Mouse (Mus musculus) T-cell, adult 2 months (primary cell): ENCODE measurements around the gene Plekhg3.

ENCODE experiments used
- DNase-seq: peaks from one replicate; pipeline ENCODE4 v3.0.0; 2022; ENCODE audit warnings: low spot score

Plekhg3 gene

DNA sequence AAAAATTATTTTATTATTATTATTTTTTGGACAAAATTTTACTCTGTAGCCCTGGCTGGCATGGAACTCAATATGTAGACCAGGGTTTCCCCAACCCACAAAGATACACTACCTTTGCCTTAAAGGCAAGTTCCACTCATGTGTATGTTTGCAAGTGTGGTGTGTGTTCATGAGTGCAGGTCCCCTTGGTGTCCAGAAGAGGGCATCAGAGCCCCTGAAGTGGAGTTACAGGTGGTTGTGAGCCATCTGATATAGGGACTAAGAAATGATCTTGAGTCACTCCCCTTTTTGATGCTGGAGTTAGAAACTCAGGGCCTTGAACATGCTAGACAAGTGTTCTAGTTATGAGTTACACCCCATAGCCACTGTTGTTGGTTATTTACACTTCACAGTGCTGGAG, 54.3 kb downstream of the Plekhg3 start:
- no peak for DNase-seq

- DNase-seq: no peak
Observed at GRCm38 (mm10) chr12:76587357-76587756, 56.7 kb downstream of the Plekhg3 start.

DNA sequence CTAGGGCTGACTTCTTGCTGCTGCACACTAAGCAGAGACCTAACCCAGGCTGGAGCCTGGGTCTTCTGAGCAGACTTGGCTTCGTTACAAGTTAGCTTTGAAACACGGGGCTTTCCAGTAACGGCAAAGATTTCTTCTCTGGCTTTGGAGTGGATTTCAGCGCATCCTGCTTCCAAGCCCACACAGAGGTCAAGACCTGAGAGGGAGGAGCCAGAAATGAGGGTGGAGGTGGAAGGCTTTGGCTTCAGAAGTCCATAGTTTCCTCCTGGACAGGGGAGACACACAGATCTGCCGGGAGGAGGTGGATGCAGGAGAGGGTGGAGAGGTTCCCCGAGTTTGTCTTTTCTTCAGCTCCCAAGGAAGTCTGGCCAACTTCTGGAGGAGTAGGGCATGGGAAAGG, 58.8 kb downstream of the Plekhg3 start:
- DNase-seq: no peak

DNA sequence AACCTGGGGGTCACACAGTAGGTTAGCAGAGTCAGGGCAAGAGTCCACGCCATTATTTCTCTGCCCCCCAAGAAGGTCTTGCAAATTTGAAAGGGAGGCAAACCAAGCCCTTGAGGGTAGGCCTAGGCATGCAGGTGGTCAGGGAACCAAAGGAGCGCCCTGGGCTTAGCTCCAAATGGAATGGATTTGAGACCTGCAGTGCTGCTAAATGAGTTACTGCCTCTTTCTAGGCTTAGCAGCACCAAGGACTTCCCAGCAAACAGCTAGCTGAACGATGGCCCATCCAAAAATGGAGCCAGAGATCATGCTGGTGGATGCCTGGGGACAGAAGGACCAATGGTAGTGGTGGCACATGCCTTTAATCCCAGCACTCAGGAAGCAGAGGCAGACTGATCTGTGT, 60.3 kb downstream of the Plekhg3 start:
- no peak for DNase-seq

DNA sequence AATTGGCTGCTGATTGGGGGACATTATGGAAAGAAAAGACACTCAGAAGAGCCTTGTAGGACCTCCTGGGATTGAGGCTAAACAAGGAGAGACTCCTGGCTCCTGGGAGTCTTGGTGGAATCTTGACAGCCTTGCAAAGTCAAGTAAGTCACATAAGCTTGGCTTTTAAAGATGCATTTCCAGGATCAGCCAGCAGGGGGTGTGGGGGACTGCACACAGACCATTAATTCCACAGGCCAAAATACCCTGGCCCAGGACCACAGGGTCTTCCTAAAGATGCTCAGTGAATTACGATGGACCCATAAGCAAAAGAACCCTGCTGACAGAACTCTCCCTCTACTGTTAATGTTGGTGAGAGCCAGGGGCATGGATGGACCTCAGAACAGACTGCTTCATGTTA, 61.5 kb downstream of the Plekhg3 start:
- DNase-seq: peak; percentile 16

GRCm38 (mm10) chr12:76593254-76593653, 62.6 kb downstream of the Plekhg3 start:
- DNase-seq: no peak

GRCm38 (mm10) chr12:76593839-76594322, 63.2 kb downstream of the Plekhg3 start:
- DNase-seq: peak; percentile 20

GRCm38 (mm10) chr12:76594556-76594955, 63.9 kb downstream of the Plekhg3 start:
- DNase-seq: no peak

DNA sequence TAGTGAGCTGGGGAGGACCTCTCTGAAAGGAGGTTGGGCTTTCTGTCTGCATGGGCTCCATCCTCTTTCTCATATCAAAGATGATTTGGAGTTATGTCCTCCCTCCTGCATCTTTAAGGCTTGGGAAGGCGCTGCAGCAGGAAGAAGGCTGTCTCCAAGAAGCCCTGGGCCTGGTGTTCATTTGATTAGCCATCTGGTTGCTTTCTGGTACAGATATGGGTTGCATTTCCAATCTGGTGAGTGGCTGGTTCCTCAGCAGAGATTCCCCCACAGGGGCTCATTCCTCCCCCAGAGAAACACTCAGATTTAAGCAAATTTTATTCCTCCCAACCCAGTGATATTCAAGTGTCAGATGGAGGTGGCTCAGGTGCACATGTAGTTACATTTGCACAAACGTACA, 65.1 kb downstream of the Plekhg3 start:
- DNase-seq: no peak

- peak; percentile 42 for DNase-seq
Observed at GRCm38 (mm10) chr12:76596292-76597023, 65.8 kb downstream of the Plekhg3 start.

DNA sequence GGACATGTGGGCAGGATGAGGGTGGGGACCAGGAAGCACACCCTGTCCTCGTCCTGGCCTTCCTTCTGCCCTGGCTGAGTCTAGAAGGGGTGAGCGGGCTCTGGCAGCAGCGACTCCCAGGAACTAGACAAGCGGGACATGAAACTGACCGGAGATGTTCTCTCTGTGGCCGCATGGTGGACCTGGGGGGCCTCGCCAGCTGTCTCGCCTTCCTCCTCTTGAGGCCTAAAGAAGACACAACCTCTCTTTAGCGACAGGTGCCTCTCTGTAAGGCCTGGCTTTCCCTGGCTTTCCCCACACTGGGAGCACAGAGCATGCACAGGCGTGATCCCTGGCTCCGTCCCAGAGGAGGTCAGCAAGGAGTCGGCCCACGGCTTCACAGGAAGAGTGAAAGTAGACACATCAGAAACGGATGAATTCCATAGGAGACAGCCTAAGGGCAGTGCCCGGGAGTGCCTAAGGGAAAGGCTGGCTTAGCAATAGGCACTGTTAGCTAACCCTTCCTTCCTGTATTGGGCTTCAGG, 66.9 kb downstream of the Plekhg3 start:
- DNase-seq: no peak

GRCm38 (mm10) chr12:76598196-76598928, 67.7 kb downstream of the Plekhg3 start:
- DNase-seq: no peak

GRCm38 (mm10) chr12:76603779-76604178, 73.1 kb downstream of the Plekhg3 start:
- no peak for DNase-seq

DNA sequence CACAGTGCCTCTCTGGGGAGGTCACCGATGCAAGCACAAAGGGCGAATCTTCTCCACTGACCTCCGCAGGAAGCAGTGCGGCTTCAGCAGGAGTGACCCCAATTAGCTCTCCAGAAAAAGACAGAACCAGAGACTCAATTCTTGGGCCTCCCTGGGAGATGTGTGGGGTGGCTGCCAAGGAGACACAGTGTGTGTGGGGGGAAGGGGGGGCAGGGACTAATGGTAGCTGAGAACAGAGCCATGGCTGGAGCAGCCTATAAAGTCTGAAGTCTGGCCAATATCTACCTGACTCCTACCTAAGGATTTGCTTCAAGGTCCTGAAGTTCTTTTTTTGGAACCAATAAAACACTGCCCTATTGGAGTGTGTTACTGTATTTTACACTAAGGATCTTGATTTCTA, 73.9 kb downstream of the Plekhg3 start:
- no peak for DNase-seq

GRCm38 (mm10) chr12:76605837-76606236, 75.1 kb downstream of the Plekhg3 start:
- DNase-seq: no peak

GRCm38 (mm10) chr12:76608241-76608640, 77.5 kb downstream of the Plekhg3 start:
- DNase-seq: no peak

GRCm38 (mm10) chr12:76608997-76609565, 78.4 kb downstream of the Plekhg3 start:
- DNase-seq: no peak

GRCm38 (mm10) chr12:76612621-76613020, 81.9 kb downstream of the Plekhg3 start:
- DNase-seq: no peak

DNA sequence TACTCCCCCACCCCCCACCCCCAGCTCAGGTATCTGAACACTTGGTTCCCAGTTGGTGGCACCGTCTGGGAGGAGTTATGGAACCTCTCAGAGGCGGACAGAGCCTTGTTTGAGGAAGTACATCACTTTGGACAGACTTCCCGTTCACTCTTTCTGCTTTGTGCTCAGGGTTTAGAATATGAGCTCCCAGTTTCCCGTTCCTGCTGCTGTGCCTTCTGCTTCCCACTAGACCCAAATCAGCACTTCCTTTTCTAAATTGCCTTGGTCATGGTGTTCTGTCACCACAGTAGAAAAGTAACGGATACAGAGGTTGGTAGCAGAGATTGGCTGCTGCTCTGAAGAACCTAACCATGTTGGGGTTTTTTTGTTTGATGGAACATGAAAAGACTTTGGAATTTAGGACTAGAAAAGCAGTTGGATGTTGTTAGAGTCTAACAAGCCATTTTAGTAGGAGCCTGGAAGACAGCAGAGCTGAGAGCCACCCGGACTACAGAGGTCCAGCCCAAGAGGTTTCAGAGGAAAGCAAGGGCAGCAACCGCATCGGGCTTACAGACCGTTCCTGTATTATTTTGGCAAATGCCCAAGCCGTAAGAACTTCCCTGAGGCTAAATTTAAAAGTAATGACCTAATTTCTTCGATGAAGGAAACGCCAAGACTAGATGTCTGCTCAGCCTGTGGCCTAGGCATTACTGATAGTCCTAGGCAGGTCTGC, 84.3 kb downstream of the Plekhg3 start:
- DNase-seq: no peak

DNA sequence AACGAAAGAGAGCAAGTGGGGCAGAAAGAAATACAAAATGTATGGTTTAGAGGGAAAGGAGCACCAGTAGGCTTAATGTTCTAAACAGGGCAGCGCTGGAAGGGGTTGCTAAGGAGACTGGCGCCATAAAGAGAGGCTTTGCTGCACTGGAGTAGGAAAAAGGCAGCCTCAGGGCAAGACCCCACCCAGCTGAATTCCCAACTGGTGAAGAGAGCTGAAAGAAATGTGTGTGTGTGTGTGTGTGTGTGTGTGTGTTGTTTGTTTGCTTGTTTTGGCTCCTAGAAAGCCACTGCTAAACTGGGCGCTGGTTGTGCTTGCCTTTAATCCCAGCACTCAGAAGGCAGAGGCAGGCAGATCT, 84.9 kb downstream of the Plekhg3 start:
- DNase-seq: no peak

DNA sequence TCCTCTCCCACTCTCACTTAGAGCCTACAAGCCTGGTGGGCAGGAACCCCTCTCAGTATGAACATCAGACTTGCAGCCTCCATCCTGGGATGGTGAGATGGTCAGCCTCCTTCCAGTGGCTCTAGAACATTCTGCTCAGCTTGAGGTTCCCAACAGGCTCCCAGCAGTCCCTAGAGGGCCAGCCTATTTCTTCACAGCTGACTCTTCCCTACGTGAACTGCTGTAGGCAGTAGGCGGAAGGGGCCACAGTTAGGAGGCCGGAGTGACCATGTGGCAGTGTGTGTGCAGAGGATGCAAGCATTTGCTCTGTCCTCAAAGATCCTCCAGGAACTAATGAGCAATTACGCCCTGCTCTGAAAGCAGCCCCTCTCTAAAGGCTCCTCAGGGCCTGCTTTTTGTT, 87.5 kb downstream of the Plekhg3 start:
- no peak for DNase-seq

- no peak for DNase-seq
Observed at GRCm38 (mm10) chr12:76619847-76620246, 89.2 kb downstream of the Plekhg3 start.
